Mouse (Mus musculus) neural tube, embryonic 13.5 days (tissue): ENCODE data around the gene Slc25a21. TPM values are rescaled to one million over a fixed set of nuclear protein-coding genes. Genes with fewer than 3 reads are reported as not detected.

Experiments
- ATAC-seq: fragments of 200-750 bp; cut with Nextera tagmentation; 2 replicates; pipeline ENCODE4 v1.8.0; 2017; ENCODE audit warnings: low read depth, mild to moderate bottlenecking, moderate TSS enrichment, moderate library complexity
- H3K27ac ChIP-seq: fragments of 300-500 bp; sonication (generic); replicated peaks from 2 replicates; pipeline ENCODE4 v1.5.1; 2015; ENCODE audit warnings: moderate library complexity, mild to moderate bottlenecking, inconsistent platforms
- H3K27me3 ChIP-seq: fragments of 300-500 bp; sonication (generic); 2 replicates; pipeline ENCODE4 v1.6.1; 2015; ENCODE audit warnings: mild to moderate bottlenecking, inconsistent platforms
- H3K36me3 ChIP-seq: fragments of 300-500 bp; sonication (generic); 2 replicates; pipeline ENCODE4 v1.6.1; 2015; ENCODE audit warnings: mild to moderate bottlenecking, inconsistent platforms
- H3K4me1 ChIP-seq: fragments of 300-500 bp; sonication (generic); replicated peaks from 2 replicates; pipeline ENCODE4 v1.6.1; 2015; ENCODE audit warnings: inconsistent platforms
- H3K4me2 ChIP-seq: fragments of 300-500 bp; sonication (generic); 2 replicates; pipeline ENCODE4 v1.6.1; 2015; ENCODE audit warnings: inconsistent platforms, mild to moderate bottlenecking, moderate library complexity
- H3K4me3 ChIP-seq: fragments of 300-500 bp; sonication (generic); 2 replicates; pipeline ENCODE4 v1.5.1; 2015; ENCODE audit warnings: mild to moderate bottlenecking, inconsistent platforms
- H3K9ac ChIP-seq: fragments of 300-500 bp; sonication (generic); 2 replicates; pipeline ENCODE4 v1.6.1; 2015; ENCODE audit warnings: moderate library complexity, mild to moderate bottlenecking, inconsistent platforms
- H3K9me3 ChIP-seq: fragments of 300-500 bp; sonication (generic); 2 replicates; pipeline ENCODE4 v1.6.1; 2016; ENCODE audit warnings: inconsistent platforms
- WGBS: fragments of 180-500 bp; shearing (Covaris S2); methylation state at CpG from one replicate; pipeline ENCODE4 v1.1.7; 2015; 5-methylcytosine and 5-hydroxymethylcytosine counted together
- polyA plus RNA-seq: library from polyadenylated mRNA; unstranded; fragments of >200 nt; fragmentation: Nextera tagmentation; extraction: Ambion mirVana; gene quantifications from 2 replicates; pipeline ENCODE4 v1.2.1, GENCODE M21; 2015

Gene Slc25a21
- polyA plus RNA-seq, 1 experiment from 2014 or later = 0.28 TPM

DNA sequence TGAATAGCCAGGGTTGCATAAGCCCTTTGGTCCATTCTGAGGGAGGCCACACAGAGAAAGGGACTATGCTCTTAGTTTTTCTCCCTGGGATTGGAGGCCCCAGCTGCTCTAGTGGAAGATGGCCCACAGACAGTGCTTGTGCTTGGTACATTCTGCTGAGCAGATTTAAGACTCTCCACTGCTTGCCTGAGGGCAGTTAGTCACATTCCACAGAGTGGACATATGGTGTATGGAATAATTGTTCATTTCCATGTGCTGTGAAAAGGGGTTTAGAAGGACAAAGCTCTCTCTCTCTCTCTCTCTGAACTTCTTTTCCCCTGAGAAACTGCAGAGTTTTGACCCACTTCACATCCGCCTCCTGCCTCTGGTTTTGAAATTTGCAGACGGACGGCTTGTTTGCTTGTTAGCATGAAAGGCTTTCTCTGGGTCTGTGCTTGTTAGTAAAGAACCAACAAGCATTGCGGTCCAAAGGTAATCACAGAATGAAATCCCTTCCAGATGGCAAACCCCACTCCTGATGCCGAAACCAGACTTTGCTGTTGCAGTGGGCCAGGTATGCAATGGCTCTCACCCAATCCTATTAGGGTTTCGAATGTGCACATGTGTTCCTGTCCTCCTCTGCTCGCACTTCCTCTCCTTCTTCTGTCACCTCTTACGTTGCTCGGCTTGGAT, 527.7 kb downstream of the Slc25a21 start:
- Histone ChIP-seq H3K4me1 (no peaks in the 10 kb centered on the region), H3K27ac (no peak overlapping the region), H3K27me3 (peaks cover 11% of the 10 kb centered on the region), H3K4me2 (no peak overlapping the region), H3K9ac (no peak overlapping the region), H3K36me3 (no peaks in the 10 kb centered on the region), H3K4me3 (no peak overlapping the region), H3K9me3 (no peaks in the 10 kb centered on the region)
- 81% methylated on average over 9 of the region's 9 CpGs for WGBS
- ATAC-seq = no peak

Other genes with a start within 250 kb of the Slc25a21 start
- gene Prps1l3, start 32.9 kb upstream of the Slc25a21 start, polyA plus RNA-seq = 29.3 and 33.4 TPM in 2 replicates
- gene Mipol1, start 33.0 kb upstream of the Slc25a21 start, polyA plus RNA-seq = 4.8 and 6.3 TPM in 2 replicates